In the genomic region with DNA sequence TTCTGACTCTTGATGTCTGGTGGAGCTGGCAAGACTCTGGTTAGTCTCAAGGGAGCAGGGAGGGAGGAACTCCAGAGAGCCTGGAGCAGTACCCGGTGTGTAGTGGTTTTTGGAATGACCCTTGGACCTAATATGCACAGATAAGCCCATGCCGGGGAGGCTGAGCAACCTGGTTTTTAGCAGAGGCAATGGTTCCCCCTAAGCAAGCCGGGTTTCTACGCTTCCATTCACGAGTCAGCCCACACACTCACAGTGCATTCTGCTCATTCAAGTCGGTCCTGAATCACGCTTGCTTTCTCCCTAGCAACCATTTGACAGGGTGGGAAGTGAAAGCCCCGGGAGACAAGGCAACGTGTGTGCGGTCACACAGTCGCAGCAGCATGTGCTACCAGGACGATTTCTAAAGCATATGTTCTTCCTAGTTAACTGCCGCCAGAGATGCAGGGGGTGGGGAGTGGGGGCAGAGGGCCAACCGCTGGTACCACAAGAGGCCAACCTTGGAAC, we compare ENCODE assay signal across 9 mouse cellular contexts. TPM values are rescaled to one million over a fixed set of nuclear protein-coding genes. Genes with fewer than 3 reads are reported as not detected.
DNase-seq lines count a peak whose midpoint lies in the region; ATAC-seq lines count a peak whose summit lies in the region.
"Had no signal": no experiment of that assay in that cellular context is flagged by ENCODE, and none has a peak within 500 bp of the region (broad histone marks: within the 10 kb centered on the region; RNA-seq: fewer than 3 reads in every experiment).

No protein-coding gene starts in this region.

- DNase-seq in heart, embryonic 10.5 days (ENCODE audit: low spot score) = no peak
- no peak for DNase-seq in heart, postnatal 4 days
- DNase-seq in layer of hippocampus, postnatal 10 days (ENCODE audit: low spot score in 2 of 2) = peak; percentile 60 to 65
- DNase-seq in midbrain, embryonic 14.5 days = peak; percentile 86
- no peak for DNase-seq in testis, postnatal 14 days (ENCODE audit: low spot score)
- DNase-seq in thymus, postnatal 4 days = no peak

- peaks cover 36% of the 10 kb centered on the region for H3K36me3 ChIP-seq in heart, embryonic 10.5 days
- H3K36me3 ChIP-seq in forebrain, embryonic 16.5 days (ENCODE audit: control insufficient read depth, insufficient read depth) = no peaks in the 10 kb centered on the region
- H3K36me3 ChIP-seq in midbrain, embryonic 14.5 days (ENCODE audit: control insufficient read depth, insufficient read depth, low read length) = no peaks in the 10 kb centered on the region
- no peaks in the 10 kb centered on the region for H3K36me3 ChIP-seq in kidney, embryonic 14.5 days (ENCODE audit: control insufficient read depth, insufficient read depth, low read length)
- H3K36me3 ChIP-seq: liver, embryonic 15.5 days had no signal

- H3K9ac ChIP-seq in forebrain, embryonic 16.5 days (replicated peaks; ENCODE audit: low read depth, low read length) = peak overlapping the region; percentile 36
- no peak overlapping the region for H3K9ac ChIP-seq in midbrain, embryonic 14.5 days (replicated peaks; ENCODE audit: low read length)
- H3K9ac ChIP-seq in kidney, embryonic 14.5 days (ENCODE audit: low read depth, low read length) = no peak overlapping the region
- H3K9ac ChIP-seq: liver, embryonic 15.5 days had no signal

- peak overlapping the region; percentile 73 for H3K27ac ChIP-seq in heart, embryonic 10.5 days
- H3K27ac ChIP-seq in forebrain, embryonic 16.5 days (ENCODE audit: low read length) = peak overlapping the region; percentile 93
- peak overlapping the region; percentile 32; the same call in 1 of the 2 replicates for H3K27ac ChIP-seq in midbrain, embryonic 14.5 days (replicated peaks; ENCODE audit: low read depth, low read length)
- H3K27ac ChIP-seq in kidney, embryonic 14.5 days (ENCODE audit: low read depth, low read length) = no peak overlapping the region
- H3K27ac ChIP-seq: liver, embryonic 15.5 days had no signal

- no peaks in the 10 kb centered on the region for H3K27me3 ChIP-seq in heart, embryonic 10.5 days (ENCODE audit: insufficient read depth, poor library complexity, severe bottlenecking)
- no peaks in the 10 kb centered on the region for H3K27me3 ChIP-seq in forebrain, embryonic 16.5 days (replicated peaks; ENCODE audit: control insufficient read depth, insufficient read depth, low read length)
- H3K27me3 ChIP-seq in midbrain, embryonic 14.5 days (ENCODE audit: control insufficient read depth, insufficient read depth, low read length) = peaks cover 16% of the 10 kb centered on the region
- H3K27me3 ChIP-seq in kidney, embryonic 14.5 days (ENCODE audit: control insufficient read depth, insufficient read depth, low read length) = no peaks in the 10 kb centered on the region
- H3K27me3 ChIP-seq: liver, embryonic 15.5 days had no signal

- H3K9me3 ChIP-seq in heart, embryonic 10.5 days = no peaks in the 10 kb centered on the region
- no peaks in the 10 kb centered on the region for H3K9me3 ChIP-seq in forebrain, embryonic 16.5 days (ENCODE audit: control insufficient read depth, low read length)
- no peaks in the 10 kb centered on the region for H3K9me3 ChIP-seq in midbrain, embryonic 14.5 days (ENCODE audit: control insufficient read depth, low read length)
- H3K9me3 ChIP-seq in kidney, embryonic 14.5 days (ENCODE audit: control insufficient read depth, low read length) = no peaks in the 10 kb centered on the region
- H3K9me3 ChIP-seq: liver, embryonic 15.5 days had no signal

- peaks cover 31% of the 10 kb centered on the region for H3K4me1 ChIP-seq in heart, embryonic 10.5 days
- H3K4me1 ChIP-seq in forebrain, embryonic 16.5 days (replicated peaks; ENCODE audit: control insufficient read depth, insufficient read depth, low read length) = peaks cover 58% of the 10 kb centered on the region
- peaks cover 45% of the 10 kb centered on the region for H3K4me1 ChIP-seq in midbrain, embryonic 14.5 days (ENCODE audit: control insufficient read depth, insufficient read depth, low read length)
- H3K4me1 ChIP-seq in kidney, embryonic 14.5 days (ENCODE audit: control insufficient read depth, insufficient read depth, low read length) = peaks cover 15% of the 10 kb centered on the region

- ATAC-seq in forebrain, embryonic 16.5 days = peak; percentile 60
- peak; percentile 53; the same call in 1 of the 2 replicates for ATAC-seq in midbrain, embryonic 14.5 days (ENCODE audit: low FRiP score, low TSS enrichment)
- ATAC-seq in kidney, embryonic 14.5 days (ENCODE audit: low FRiP score, low TSS enrichment) = no peak

- H3K4me2 ChIP-seq in forebrain, embryonic 16.5 days (ENCODE audit: low read length) = peak overlapping the region; percentile 28
- peak overlapping the region; percentile 14; the same call in 1 of the 2 replicates for H3K4me2 ChIP-seq in midbrain, embryonic 14.5 days (ENCODE audit: low read length)
- no peak overlapping the region for H3K4me2 ChIP-seq in kidney, embryonic 14.5 days (replicated peaks; ENCODE audit: low read depth, low read length)
- H3K4me2 ChIP-seq: liver, embryonic 15.5 days had no signal

- peak overlapping the region; percentile 5; the same call in 1 of the 2 replicates for H3K4me3 ChIP-seq in heart, embryonic 10.5 days
- H3K4me3 ChIP-seq in forebrain, embryonic 16.5 days (replicated peaks; ENCODE audit: low read length) = no peak overlapping the region
- H3K4me3 ChIP-seq in midbrain, embryonic 14.5 days (replicated peaks; ENCODE audit: low read depth, low read length) = no peak overlapping the region
- H3K4me3 ChIP-seq in kidney, embryonic 14.5 days (ENCODE audit: low read length) = no peak overlapping the region
- H3K4me3 ChIP-seq: liver, embryonic 15.5 days had no signal

- 22% methylated on average over 14 of the region's 14 CpGs for WGBS in heart, embryonic 10.5 days
- 2% methylated on average over 14 of the region's 14 CpGs for WGBS in forebrain, embryonic 16.5 days
- 2% methylated on average over 14 of the region's 14 CpGs for WGBS in midbrain, embryonic 14.5 days
- 27% methylated on average over 14 of the region's 14 CpGs for WGBS in kidney, embryonic 14.5 days

RNA-seq across cellular contexts. Expression of a gene that starts 21.7 kb away (rescaled TPM):
- polyA plus RNA-seq in heart, embryonic 10.5 days (2016; fragmentation: Nextera tagmentation; extraction: Ambion mirVana) = 0.39 and 0.74 TPM in 2 replicates
- under 1 TPM; 0.38 to 0.88 TPM for total RNA-seq in heart, postnatal 4 days (2021)
- 0.90 and 1.1 TPM in 2 replicates for polyA plus RNA-seq in forebrain, embryonic 16.5 days (2015; fragmentation: Nextera tagmentation; extraction: Ambion mirVana)
- 1 to 10 TPM; 2.2 to 3.6 TPM for total RNA-seq in layer of hippocampus, postnatal 10 days (2021)
- 2.7 and 4.0 TPM in 2 replicates for polyA plus RNA-seq in midbrain, embryonic 14.5 days (2014; fragmentation: Nextera tagmentation; extraction: Ambion mirVana)
- polyA plus RNA-seq in kidney, embryonic 14.5 days (2014; fragmentation: Nextera tagmentation; extraction: Ambion mirVana) = 0.60 and 0.70 TPM in 2 replicates

Comparison
In these comparisons a context has a peak if more than half of its experiments do, and no peak if none do; other contexts are left out.
1. DNase-seq: peak in layer of hippocampus, postnatal 10 days (2 of 2) and midbrain, embryonic 14.5 days (single experiment); none in heart, embryonic 10.5 days (single experiment), heart, postnatal 4 days (single experiment), testis, postnatal 14 days (single experiment) and thymus, postnatal 4 days (single experiment).